Mouse (Mus musculus) retina, embryonic 14.5 days (tissue): ENCODE measurements at regions not wholly inside any gene's neighbourhood (a gene's known extent, or its start where the extent isn't known, plus 50 kb on each side); places are given as distances from the start of the nearest gene placed in this dataset.
A peak's percentile ranks its signal among the peaks of the same experiment; 100 is the strongest.

Source experiments
- DNase-seq: peaks from one replicate; pipeline ENCODE4 v3.0.0-alpha.2; 2015; ENCODE audit warnings: low spot score

DNA sequence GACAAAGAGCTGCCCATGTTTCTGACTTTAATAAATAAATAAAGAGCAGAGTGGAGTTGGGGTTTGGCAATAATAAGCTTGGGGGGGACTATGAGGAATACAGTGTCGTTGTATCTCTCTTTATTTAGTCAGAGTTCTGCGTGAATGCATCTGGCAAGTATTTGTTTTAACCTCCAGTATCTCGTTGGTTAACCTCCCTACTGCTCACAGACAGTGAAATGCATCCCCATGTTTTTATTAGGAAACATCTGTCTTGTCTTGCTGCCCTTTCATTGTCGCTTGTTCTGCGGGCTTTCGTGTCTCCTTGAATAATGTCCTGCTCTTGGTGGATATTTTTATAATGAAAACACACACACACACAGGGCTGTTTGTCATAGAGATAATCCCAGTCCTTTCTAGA is 118.8 kb upstream of the Ccdc54 start:
- no peak for DNase-seq

DNA sequence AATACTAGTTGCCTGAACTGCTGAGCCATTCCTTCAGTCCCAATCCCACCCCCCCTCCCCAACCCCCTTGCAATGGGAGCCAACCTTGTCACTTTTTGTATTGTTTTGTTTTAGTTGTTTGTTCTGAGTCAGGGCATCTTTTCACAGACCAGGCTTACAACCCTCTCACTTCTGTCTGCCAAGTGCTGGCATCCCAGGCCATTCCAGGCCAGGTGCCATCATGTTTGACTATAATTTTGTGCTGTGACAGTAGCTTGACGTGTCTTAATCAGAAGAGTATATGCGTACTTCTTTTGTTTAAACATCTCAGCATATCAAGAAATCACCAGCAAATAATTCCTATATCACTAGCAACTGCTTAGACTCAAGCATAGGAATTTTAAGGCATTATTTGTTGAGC is 117.0 kb upstream of the Ccdc54 start:
- no peak for DNase-seq

DNA sequence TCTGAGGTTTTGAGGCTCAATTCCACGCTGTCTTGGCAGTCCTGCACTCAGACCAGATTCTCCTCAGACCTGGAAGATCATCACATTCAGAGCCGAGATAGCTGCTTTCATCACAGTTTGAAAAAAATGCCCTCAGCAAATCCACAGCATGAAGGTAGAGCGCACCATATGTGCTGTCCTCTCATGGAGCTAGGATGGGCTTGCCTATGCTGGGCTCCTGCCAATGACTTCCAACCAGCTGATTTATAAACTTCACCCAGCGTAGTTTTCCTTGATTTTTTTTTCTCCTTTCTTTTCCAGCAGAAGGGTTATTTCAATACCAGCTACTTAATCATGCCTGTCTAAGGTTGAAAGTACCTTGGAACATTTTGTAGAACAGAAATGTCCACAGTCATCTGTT is 115.0 kb upstream of the Ccdc54 start:
- DNase-seq = no peak

DNA sequence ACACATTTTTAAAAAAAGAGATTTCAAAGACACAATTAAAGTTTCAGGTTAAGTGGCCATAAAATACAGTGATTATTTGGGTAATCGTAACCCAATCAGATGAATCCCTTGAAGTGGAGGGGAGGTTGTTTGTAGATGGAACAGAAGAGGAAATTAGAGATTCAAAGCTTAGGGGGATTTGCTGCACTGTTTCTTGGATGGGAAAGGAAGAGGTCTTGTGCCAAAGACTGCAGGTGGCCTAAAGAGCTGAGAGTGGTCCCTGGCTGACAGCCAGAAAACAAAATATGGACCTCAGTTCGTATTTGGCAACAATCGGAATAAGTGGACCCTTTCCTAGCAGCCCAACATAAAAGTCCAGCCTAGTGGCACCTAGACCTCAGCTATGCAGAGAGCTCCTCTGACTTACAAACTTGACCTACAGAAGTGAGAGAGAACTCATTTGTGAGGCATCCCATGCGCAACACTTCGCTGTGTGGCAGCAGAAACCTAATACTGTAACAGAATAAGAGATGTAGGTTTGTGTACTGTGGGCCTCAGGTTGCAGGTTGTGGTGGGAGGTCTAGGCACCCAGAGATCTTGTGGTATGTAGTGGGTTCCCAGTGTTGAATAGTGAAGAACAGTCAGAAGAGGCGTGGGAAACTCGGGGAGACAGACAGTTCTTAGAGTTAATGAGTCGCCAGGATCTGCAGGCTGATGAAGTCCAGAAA is 110.0 kb upstream of the Ccdc54 start:
- DNase-seq = no peak

DNA sequence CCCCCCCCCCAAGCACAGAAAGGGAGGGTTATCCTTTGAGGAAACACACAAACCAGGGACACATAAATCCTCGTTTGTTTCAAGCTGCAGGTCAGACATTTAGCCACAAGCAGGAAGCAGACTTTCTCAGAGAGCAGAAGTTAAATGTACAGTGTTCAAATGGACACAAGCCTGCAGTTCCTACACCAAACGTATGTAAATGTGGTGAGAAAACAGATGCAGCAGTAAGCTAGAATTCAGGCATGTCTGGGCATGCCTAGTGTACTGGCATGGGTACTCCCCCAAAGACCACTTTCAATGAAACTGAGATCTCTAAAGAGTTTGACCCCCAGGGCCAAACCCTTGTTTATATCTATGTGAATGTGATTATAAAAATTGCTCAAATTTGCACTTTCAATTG is 109.2 kb upstream of the Ccdc54 start:
- DNase-seq = no peak

DNA sequence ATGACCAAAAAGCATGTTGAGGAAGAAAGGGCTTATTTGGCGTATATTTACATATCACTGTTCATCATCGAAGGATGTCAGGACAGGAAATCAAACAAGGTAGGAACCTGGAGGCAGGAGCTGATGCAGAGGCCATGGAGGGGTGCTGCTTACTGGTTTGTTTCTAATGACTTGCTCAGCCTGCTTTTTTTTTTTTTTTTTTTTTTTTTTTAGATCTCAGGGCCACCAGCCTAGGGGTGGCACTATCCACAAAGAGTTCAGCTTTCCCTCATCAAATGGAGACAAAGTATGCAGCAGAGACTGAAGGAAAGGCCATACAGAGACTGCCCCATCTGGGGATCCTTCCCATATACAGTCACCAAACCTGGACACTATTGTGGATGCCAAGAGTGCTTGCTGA is 106.8 kb upstream of the Ccdc54 start:
- no peak for DNase-seq

DNA sequence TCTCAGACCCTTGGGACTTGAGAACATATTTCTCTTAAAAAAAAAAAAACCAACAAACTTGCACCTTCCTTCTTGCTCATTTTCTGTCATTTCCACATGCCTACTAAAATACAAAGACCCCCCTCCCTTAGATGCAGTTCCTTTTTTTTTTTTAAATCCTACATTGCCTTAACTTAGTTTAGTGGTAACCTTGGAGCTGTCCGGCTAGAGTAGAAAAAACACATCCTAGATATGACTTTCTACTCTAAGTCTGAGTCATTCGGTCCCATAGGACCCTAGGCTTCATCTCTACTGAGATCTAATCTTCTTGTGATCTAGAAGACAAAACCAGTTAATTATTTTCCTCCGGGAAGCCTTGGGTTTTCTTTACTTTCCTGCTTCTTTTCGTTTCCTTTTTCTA is 105.1 kb upstream of the Ccdc54 start:
- no peak for DNase-seq

DNA sequence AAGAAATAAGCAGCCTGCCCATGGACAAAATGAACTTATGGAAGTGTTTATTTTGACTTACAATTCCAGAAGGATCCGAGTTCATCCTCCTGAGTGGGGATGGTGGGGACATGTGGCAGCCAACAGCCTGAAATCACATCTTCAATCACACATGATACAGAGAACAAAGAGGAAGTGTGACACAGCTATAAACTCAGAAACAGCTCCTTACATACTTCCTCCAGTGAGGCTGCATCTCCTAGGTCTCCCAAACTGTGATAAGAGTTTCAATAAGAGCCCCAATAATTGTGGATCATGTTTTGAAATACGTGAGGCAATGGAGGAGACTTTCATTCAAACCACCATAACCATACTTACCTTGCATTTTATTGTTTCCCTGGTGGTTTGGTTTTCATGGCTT is 103.1 kb upstream of the Ccdc54 start:
- no peak for DNase-seq

DNA sequence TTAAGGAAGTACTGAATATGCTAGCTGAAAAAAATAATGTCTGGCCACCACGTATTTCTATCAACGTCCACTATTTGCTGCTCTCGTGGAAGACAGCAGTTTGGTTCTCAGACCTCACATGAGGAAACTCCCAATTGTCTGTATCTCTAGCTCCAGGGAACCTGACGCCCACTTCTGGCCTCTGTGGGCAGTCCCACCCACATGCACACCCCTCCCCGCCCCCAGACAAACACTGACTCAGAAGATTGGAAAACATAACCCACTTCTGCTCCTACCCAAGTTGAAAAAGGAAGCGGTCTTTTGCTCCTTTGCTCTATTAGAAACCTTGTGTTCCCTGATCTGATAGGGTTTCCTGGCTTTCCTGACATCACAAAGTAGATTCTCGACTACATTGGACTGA is 99.9 kb upstream of the Ccdc54 start:
- DNase-seq = no peak

DNA sequence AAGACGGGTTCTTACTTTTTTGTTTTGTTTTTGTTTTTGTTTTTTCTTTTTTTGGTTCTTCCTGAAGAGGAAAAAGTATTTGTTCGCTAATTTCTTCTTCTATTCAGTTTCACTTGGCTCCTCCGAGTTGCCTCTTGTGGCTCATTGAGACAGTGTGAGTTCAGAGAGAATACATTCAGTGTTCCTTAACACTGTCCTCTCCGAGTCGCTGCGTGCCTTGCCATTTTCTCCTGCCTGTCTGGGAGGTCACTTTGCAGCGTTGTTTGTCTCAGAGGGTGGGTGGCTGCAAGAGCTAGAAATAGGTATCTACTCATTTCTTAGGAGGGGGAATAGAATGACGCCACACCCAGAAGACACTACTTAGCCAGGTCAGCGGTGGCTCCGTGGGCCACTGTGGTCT is 98.6 kb upstream of the Ccdc54 start:
- no peak for DNase-seq

DNA sequence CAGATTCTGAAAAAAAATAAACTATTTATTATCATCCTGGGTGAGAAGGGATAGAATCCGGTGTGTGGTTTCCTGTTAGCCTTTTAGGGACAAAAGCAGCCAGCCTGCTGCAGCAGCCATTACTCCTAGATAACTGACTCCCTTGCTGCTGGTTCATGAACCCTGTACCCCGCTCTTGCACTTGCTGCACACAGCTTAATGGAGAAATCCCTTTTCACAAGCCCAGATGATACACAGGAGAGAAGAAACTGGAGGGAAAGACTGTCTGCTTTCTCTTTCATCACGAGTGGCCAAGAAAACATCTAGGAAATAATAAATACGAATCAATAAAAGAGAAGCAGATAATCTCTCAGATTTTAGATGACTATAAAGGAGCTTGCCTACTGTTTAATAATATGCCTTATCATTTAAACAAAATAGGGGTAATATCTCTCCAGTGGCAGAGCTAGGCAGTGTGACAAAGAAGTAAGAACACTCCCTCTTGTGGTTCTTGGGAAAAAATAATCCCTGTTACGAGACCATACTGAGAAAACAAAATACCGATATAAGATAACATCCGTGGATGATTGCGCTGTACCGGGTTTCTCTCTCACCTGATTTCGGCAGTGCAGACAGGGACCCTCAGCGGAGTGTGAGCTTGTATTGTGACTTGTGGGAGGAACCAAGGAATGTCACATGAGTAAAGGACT is 98.0 kb upstream of the Ccdc54 start:
- DNase-seq = peak; percentile 9

DNA sequence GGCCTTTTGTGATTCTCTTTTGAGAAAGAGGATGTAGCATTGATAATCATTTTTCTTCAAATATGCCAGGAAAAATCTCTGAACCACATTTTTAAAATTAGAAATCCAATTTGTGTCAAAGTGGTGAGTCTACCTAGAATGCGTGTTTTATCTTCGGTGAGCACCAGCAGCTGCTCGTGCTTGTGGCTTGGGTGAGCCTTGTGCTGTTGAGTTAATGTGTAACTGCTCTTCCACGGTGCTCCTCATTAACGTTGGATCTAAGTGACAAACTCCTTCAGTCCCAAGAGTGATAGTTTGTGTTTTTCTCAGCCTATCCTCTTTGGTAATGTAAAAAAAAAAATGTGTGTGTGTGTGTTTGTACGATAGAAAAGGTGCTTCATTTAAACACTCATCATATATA is 88.7 kb upstream of the Ccdc54 start:
- DNase-seq = no peak

DNA sequence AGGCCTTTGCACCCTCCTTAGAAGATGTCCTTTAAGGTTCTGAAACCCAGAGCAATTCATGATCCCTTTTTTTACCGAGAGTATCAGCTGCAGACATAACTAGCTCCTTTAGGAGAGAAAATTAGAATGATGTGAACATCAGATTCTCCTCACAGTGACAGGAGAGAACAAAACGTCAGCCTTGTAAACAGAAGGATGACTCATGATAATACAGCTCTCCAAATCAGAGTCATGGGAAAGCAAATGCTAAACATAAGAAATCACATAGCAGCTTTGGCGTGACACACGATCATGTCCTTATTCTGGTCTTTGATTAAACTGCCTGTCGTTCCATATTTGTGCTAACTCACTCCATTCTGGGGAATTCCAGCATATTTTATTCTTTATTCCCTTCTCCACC is 82.4 kb upstream of the Ccdc54 start:
- DNase-seq = no peak

DNA sequence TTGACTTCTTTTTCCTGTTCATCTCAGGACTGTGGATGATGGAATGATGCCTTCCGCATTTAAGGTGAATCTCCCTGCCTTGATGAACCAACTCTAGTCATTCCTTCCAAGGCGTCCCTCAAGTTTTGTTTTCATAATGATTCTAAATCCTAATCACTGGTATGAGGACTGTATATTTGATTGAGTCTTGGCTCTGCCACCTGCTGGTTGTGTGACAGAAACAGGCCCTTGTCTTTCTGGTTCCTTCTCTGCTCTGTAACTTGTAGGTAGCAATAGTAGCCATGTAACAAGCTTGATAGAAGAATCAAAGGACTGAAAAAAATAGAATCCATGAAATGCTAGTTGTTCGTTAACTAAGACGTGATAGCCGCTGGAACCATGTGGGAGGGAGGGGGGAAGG is 81.8 kb upstream of the Ccdc54 start:
- DNase-seq = peak; percentile 10

DNA sequence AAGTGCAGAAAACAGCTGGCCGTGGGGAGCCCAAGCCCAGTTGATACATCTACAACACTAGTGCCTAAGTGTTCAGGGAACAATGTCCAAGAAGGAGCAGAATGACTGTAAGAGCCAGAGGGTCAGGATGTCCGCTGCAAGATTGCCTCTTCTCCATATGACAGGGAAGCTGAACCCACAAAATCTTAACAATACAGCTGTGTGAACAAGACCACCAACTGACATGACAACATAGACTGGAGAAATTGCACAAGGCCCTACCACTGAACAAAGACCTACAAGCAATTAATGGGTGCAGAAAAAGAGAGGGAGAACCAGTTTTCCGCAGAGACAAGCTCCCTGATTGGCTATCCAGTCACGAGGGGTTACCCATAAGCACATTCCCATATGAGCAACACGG is 80.2 kb upstream of the Ccdc54 start:
- DNase-seq = no peak

DNA sequence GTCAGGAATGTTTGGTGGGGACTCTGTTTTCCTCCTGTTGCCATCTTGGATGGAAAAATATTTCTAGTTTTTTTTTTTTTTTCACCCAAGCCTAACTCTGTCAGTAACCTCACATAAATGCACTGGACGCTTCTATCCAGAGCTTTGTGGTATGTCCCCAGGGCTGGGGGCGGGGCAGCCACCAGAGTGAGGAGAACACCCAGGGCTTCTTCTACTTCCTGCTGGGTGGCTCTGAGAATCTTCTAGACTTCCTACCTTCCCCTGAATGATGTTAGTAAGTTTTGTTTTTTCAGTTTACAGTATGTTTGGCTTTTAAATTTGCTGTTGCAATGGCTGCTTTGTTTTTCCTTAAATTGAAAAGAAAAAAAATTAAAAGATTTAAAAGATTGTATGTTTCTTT is 73.3 kb upstream of the Ccdc54 start:
- no peak for DNase-seq
